Mouse (Mus musculus) kidney, postnatal 4 days (tissue): ENCODE results near the gene Magi2.
A peak's percentile ranks its signal among the peaks of the same experiment; 100 is the strongest.
"Not testable (repeated sequence)": the region's sequence is repeated elsewhere in the genome, so short reads cannot be mapped to it uniquely, and the experiment has no call there.

Source experiments
- DNase-seq, 2 experiments: peaks; one replicate each; pipeline ENCODE4 v3.0.0; 2021; ENCODE audit warnings: mixed read lengths in 2 of 2

The Magi2 gene

DNA sequence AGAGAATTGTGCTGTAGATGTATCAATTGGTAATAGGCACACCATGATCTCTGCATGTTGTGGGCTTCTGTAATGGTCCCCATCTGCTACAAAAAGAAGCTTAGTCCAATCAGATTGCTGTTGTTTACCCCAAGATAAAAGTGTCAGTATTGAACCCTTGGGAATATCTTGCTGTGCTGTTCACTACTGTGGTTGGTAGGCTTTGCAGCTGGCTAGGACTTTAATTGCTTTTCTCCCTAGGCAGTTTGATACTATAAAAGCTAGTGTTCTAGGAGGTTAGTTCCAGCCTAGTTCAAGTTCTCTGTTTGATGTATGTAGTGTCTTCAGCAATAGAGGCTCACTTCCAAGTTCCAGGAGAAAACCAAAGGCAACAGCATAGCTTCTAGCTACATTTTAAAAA lies 1188.5 kb downstream of the Magi2 start:
- no peak for DNase-seq

DNA sequence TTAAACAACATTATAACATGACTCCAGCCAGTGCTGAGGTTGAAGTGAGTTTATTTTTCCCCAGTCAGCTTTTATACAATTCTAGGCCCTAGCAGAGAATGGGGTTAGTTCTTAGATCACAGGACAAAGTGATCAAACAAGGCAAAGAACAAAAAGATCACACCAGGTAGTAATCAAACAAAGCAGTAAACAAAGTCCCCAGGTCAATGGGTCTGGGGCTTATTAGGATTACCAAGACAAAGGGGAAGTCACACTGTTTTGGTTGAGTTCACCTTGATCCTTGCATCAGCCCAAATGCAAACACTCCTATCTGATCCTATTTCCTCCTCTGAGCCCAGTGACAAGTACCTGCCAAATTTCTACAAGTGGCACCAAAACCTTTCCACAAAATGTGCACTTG lies 1190.5 kb downstream of the Magi2 start:
- no peak for DNase-seq

DNA sequence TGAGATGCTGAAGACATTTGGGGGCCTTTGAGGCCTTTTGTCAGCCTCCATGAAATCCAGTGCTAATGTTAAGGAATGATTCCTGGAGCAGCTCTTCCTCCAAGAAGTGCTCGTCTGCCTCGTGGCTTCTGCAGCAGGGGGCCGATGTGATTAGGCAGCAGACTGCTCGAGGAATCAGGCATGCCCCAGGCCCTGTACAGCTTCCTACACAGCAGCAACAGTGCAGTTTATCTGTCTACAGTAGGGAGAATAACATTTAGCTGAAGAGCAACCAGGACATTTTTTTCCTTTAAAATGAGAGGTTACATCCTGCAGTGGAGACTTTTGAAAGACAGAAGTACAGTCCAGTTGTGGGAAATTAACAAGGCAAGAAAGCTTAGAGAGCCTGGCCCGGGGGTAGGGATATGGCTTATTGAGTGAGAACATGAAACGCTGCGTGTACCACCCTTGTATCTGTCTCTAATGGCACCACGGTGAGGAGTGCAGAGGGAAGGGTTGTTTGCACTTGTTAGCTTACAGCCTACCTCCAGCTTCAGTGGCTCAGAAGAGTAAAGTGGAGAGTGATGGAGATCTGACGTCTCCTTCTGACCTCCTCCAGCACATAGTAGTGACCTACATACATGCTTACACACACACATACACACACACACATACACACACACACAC lies 1205.4 kb downstream of the Magi2 start:
- no peak for DNase-seq

DNA sequence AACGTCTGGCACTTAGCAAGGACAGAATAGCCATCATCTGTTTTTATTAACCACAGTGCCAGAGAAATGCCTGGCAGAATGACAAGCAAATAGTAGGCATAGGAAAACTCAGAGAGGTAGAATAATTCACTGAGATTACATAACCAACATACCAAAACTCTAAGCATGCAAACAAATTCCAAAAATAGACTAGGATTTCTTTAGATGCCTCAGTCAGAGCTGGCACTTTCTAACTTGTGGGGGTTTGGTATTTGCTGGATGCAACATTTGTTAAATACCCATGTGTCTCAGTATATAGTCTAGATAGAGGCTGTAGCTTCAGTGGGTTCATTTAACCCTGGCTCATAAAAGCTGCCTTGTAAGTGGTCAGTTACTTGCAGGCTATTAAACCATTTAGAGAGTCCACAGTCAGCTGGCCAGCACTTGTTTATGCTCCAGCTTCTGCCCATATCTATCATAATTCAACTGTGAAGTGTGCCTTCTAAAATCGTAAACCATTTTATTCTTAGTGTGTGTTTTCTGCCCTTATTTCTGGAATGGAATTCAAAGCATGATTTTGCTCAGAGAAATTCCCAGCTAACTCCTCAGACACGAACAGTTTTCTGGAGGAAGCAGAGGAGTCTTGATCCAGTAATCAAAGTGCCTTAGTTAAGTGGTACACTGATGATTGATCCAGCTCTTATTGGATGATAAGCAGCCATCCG lies 1219.8 kb downstream of the Magi2 start:
- DNase-seq, result no peak

DNA sequence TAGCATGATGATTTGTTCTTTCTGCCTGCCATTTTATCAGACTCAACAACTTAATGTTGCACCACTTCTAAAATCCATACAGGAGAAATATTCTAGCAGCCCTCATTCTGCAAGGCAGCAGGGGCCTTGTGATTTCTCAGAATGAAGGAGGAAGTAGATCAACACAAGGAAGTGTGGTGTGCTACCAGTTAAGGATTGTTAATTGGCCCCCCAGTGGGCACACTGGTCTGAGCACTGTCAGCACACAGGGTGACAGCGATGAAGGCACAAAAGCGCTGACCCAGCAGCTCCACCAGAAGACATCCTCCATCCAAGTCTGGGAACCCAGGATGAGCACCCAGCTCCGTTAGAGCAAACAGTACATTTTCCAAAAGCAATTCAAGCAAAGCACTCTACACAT lies 1229.3 kb downstream of the Magi2 start:
- no peak for DNase-seq

DNA sequence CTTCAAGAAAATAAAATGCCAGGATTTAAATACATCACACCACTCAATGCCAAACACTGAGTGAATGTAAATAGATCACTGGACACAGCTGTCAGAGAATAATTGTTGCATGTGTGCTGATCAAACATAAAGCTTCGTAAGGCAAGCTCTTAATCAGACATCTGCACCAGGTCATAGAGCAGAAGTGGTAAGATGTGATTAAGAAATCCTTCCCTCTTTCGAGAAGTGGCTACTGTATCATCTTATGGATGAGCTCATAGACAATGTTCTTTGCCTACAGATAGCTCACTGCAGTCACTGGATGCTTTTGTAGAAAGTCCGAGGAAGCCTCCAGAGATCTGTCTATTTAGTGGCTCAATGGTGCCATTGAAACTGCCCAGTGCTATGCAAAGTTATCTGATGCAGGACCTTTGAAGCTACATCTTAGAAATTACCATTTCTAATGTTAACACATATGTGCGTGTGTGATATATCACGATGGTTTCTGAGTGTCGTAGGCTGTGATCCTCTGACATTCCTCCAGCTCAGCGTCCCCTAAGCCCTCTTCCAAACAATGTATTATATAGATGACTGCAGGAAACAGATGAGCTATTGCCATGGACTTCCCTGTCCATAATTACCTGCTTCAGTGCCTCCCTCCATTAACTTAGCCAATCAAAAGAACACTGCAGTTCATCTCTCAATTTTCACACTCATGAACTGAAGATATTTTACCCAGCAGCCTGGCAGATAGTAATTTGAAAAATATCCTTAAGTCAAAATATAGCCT lies 1231.1 kb downstream of the Magi2 start:
- DNase-seq, result no peak

DNA sequence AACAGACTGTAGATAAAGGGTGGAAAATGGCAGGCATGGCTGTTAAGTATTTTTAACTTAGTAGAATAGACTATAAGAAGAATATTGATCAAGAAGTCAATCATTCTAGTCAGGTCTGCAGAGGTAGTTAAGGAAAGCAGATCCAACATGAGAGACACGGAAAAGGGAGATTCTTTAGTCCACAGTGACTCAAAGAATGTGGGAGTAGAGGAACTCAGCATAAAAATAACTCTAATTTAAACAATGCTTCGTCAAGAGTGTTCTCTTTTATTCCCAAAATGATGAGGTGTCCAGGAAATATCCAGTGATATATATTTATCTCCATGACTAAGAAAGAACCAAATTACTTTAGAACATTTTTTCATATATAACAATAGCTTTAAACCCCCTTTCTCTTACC lies 1234.9 kb downstream of the Magi2 start:
- DNase-seq, result no peak

DNA sequence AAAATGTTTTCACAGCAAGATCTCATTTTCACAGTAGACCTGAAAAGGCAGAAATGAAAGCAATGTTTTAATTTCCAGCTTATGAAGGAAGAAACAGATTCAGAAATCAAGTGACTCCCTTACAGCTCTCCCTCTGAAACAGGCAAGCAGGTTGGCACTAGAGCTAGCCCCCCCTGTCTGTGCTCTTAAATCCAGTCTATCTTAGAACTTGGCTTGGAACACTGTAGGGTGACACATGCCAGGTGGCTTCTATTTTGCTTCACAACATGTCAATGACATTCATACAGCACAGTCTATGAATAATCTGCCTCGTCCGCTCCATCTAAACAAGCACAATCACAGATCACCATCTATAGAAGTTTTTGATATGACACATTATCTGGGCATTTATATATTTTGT lies 1235.5 kb downstream of the Magi2 start:
- no peak for DNase-seq

DNA sequence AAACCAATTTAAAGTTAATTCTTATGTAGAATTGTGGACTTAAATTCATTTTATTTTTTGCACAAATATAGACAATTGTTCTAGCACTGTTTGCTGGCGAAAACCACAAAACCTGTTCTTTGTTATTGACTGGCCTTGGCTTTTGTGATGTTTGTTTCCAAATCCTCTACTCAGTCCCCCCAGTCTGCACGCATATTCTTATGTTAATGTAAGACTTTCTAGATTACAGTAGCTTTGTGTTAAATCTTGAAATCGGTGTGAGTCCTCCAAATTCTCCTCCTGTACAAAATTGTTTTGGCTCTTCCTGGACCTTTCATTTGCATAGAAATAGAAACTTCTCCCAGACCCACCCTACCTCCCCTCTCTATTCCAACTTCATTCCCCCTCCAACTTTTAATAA lies 1242.9 kb downstream of the Magi2 start:
- no peak for DNase-seq

DNA sequence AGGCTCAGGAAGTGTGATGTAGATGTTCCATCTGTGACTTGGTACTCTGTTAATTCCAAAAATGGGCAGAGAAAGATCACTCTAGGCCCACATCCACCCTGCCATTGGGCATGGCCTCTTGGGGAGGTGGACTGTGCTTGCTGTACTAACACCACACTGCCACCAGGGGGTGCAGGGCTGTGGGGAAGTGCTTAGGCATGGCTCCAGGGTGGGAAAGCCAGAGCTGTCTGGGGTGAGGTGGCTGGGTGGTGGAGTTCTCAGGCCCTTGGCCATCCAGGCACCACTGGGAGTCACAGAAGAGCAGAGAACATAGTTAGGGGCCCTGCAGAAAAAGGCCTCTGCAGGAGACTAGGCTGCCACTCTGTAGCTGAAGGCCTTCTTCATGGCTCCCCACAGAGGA lies 1243.6 kb downstream of the Magi2 start:
- peak; percentile 43 to 45 for DNase-seq

DNA sequence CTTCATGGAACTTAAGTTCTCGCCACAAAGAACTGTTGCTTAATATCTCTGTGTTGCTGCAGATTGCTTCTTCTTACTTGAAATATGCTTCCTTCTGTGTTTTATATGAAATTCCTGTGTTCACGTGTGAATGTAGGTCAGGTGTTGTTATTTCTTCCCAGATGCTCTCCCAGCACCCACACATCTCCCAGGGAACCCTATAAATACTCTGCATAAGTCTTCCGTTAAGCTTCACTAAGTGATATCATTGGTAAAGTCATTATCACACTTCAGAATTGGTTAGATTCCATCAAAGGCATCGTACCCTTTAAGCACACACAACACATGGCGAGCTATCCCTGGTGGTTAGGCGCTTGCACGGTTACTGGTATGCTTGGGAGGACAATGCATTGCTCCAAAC lies 1257.7 kb downstream of the Magi2 start:
- no peak for DNase-seq

DNA sequence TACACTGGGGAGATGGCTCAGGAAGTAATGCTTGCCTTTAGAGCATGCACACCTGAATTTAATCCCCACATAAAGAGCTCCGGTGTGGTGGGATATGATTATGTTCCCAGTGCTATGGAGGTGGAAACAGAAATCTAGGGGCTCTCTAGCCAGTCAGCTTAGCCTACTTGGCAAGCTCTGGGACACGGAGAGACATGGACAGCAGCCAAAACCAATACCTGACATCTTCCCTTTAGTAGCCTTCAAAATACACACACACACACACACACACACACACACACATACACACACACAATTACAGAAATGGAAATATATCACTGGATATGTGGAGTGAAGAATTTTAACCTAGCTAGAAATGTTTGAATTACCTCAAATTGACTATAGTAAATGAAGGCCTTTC lies 1265.1 kb downstream of the Magi2 start:
- DNase-seq, result no peak

DNA sequence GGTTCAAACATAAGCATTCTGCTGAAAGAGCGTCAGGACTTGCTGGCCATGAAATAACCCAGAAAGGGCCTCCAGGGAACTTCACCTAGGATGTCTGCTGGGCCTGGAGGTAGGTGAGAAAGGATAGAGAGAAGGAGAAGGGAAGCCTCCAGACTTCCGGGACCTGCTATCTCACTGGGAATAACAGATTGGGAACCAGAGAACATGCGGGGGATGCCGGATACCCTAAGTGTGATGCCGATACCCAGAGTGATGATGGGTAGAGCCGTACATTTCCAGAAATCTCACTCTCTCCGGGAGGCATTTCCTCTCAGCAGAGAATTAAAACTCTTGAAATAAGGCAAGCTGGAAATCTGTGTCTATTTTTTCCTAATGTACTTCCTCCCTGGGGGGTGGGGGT lies 1265.8 kb downstream of the Magi2 start:
- no peak for DNase-seq

DNA sequence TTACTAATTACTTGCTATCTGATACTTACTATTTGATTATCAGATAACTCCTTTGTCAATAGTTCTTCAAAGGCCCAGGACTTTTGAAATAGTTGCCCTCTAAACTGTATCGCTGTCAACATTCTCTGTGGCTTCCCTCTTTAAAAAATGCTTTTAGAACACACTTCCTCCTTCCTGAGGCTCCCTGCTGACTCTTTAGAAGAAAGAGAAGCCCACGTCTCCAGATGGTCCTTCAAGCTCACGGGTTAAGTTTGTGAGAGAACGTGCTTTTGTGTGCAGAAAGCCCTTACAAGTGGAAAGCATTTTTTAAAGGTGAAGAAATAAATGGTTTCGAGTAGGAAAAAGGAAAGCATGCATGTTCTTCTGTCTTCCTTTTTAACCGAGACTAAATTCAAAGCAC lies 1267.2 kb downstream of the Magi2 start:
- DNase-seq, result no peak

DNA sequence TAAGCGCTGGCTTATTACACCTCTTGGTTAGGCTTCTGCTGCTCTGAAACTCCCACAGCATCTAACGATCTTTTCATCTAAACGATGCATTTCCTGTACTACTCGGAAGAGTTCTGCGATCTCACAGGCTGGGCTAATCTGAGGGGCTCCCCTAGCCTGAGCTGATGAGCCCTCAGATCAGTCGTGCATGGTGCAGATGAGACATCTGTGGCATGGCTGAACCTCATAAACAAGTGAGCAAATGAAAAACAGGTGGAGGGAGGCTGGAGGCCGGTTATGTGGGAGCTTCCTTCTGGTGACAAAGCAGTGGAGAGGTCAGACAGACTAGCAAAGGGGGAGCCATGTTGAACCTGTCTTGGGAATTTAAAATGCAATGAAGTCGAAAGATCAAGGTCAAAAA lies 1270.1 kb downstream of the Magi2 start:
- DNase-seq, result no peak

DNA sequence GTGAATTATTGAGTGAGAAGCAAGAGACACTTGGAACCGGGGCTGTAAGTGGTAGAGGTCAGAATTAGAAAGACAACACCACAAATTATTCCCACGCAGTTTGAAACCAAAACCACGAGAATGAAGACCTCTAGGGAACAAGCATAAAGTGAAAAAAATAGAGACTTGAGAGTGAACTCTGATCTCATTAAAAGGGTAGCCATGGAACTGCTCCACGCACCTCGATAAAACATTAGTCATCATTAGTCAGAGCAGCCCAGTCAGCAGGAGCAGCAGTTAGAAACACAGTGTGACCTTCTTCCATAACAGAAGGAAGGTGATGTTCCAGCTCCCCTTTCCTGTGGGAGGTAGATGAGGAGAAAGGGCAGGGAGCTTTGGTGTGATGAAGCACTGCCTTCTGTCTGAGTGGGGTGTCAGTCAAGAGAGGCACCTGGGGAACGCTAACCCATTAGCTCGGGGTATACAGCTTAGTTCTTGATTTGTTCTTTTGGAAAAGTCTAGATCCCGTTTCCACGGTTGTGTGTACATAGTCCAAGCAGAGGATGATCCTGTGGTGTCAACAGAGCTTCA lies 1272.3 kb downstream of the Magi2 start:
- no peak for DNase-seq

DNA sequence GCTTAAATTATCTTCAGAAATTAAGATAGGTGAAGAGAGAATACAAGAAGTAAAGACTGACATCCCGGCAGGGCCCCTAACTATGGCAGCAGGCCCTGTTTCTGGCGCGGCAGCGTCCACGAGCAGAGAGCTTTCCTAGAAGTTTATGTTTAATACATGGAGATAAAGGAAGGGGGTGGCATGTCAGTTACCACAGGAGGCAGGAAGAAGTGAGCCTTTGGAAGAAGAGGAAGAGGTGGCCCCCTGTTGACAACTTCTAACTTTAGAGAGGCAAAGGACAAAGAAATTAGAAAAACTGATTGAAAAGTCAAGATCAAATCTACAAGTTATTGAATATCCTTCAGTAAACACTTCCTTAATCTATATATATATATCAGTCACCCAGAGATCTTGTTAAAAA lies 1281.8 kb downstream of the Magi2 start:
- DNase-seq, result no peak

DNA sequence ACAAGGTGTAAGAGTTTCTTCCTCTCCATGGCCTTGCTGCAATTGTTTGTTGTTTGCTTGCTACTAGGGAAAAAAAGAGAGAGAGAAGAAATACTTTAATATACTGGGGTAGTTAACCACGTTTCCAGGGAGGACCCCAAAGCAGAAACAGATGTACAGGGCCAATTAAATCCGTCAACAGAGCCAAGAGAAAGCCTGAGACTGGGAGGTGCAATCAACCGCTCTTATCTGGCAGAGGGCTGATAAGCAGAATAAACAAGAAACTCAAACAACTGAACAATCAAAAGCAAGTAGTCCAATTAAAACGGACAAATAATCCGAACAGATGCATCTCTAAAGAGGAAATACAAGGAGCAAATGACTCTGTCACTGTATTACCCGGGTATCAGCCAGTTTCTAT lies 1282.8 kb downstream of the Magi2 start:
- DNase-seq, result no peak

DNA sequence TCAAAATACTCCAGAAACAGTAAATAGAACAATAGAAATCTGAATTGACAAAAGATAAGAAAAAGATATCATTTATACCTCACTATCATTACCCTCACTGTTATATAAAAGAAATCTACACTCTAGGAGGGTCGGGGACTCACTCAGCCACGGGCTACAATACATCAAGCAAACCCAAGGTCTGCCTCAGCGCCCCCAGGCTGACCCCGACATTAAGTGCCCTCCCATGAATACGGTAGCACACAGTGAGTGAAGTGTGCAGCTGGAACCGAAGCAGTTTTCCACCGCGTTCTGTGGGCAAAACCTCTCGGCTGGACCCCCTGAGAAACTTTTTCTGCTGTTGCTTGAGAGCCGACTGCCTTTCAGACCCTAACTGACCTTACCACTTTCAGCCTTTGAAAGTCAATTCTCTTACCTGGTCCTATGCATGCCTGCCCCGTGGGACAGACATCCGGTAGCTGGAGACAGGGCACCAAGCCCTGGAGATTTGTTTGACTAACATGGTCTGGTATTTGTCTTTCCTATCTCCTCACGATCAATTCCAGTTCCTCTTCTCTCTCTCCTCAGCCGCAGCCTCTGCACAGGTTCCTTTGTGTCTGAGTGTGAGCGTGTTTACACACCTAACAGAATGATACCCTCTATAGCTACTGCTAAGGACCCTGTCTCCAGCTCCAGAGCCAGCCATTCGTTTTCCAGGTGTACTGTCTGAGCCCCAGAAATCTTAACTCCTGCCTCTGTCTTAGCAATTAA lies 1285.7 kb downstream of the Magi2 start:
- DNase-seq, result no peak

DNA sequence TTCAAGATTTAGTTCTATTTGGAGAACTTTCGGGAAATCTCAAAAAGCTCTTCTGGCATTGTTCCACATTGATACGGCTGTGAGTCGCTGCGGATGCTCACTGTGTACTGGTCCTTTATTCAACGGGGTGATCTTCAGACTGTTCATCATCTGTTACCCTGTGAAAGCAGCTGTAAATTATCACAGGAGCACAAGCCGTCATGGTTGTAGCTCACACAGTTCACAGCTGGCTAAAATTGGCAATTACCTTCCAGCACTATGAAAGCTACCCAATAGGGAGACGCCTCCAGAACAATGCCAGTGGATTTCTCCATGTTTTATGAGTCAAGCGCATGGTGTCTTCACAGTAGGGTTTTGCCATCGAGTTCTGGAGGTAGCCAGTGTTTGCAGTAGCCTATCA lies 1294.8 kb downstream of the Magi2 start:
- no peak for DNase-seq

DNA sequence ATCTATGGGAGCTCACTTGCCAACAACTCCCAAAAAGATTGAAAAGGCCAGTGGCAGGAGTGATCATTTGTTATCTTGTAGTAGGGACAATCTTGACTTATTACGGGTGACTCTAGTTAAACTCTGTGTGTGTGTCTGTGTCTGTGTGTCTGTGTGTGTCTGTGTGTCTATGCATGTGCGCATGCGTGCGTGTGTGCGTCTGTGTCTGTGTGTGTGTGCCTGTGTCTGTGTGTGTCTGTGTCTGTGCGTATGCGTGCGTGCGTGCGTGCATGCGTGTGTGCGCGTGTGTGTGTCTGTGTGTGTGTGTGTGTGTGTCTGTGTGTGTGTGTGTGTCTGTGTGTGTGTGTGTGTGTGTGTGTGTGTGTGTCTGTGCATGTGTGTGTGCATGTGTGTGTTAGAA lies 1295.2 kb downstream of the Magi2 start:
- DNase-seq, result no peak

DNA sequence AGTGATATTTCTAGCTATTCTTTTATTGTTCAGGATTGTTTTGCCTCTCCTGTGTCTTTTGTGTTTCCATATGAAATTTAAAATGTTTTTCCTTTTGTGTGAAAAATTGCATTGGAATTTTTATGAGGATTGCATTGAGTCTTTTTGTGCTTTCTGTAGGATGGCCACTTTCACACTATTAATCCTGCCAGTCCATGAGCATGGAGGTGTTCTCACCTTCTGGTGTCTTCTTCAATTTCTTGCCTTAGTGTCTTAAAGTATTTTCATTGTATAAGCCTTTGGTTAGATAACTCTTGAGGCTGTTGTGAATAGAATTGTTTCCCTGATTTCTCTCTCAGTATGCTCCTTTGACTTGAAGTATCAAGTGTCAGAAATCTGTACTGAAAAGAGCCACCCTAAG lies 1296.9 kb downstream of the Magi2 start:
- DNase-seq, result no peak

DNA sequence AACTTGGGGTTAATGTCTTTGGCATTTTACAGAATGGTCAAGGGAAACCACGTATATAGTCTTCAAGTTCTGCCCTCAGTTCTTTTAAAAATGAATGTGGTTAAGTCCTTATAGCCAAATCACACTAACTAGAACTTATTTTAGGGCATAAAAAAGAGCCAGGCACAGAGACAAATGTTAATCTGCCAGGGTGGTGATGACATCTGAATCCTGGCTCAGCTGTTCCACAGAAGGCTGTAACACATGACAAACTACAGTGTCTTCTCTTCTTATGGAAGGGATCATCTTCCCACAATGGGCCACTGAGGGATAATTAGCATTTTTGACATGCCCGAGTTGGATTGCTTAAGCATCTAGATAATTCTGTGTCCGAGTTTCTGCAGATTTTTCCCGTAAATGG lies 1299.8 kb downstream of the Magi2 start:
- not testable (repeated sequence) for DNase-seq
